Mouse (Mus musculus) spleen, adult 2 months (tissue): Measurements from ENCODE around the gene Gm17490. TPM values are rescaled to one million over a fixed set of nuclear protein-coding genes. Genes with fewer than 3 reads are reported as not detected.

Experiments used
- DNase-seq, 2 experiments: peaks; one replicate each; pipeline versions ENCODE4 v3.0.0 to v3.0.0-alpha.2; 2012 to 2021; ENCODE audit warnings: low spot score in 2 of 2, low read depth in 1 of 2
- H3K27ac ChIP-seq: fragments of 200-500 bp; 2 replicates; pipeline ENCODE4 v1.5.1; 2012; ENCODE audit warnings: low read length, inconsistent platforms; ENCODE audit not compliant: insufficient read depth
- H3K27me3 ChIP-seq: fragments of 200-500 bp; 2 replicates; pipeline ENCODE4 v1.6.1; 2012; ENCODE audit warnings: mild to moderate bottlenecking, moderate library complexity, low read length, inconsistent platforms; ENCODE audit not compliant: control insufficient read depth, insufficient read depth
- H3K36me3 ChIP-seq: fragments of 200-500 bp; 2 replicates; pipeline ENCODE4 v1.6.1; 2012; ENCODE audit warnings: mild to moderate bottlenecking, low read length, inconsistent platforms; ENCODE audit not compliant: control insufficient read depth, insufficient read depth
- H3K4me1 ChIP-seq: fragments of 200-500 bp; 2 replicates; pipeline ENCODE4 v1.6.1; 2011; ENCODE audit warnings: inconsistent platforms; ENCODE audit not compliant: control insufficient read depth, insufficient read depth, insufficient read length
- H3K4me3 ChIP-seq: fragments of 200-500 bp; 2 replicates; pipeline ENCODE4 v1.5.1; 2011; ENCODE audit warnings: mild to moderate bottlenecking, inconsistent platforms; ENCODE audit not compliant: insufficient read depth, insufficient read length; ENCODE audit errors: extremely low read depth
- CTCF ChIP-seq: fragments of 200-500 bp; IDR thresholded peaks from 2 replicates; pipeline ENCODE4 v1.5.1; 2011; ENCODE audit warnings: mild to moderate bottlenecking, inconsistent platforms; ENCODE audit not compliant: insufficient read depth, insufficient read length, insufficient replicate concordance; ENCODE audit errors: extremely low read depth
- POLR2A ChIP-seq: fragments of 200-500 bp; IDR thresholded peaks from 2 replicates; pipeline ENCODE4 v1.6.1; 2011; ENCODE audit warnings: low read depth, low read length, inconsistent platforms
- WGBS: fragments of 180-500 bp; shearing (Covaris S2); methylation state at CpG from one replicate; pipeline ENCODE4 v1.1.7; 2018; 5-methylcytosine and 5-hydroxymethylcytosine counted together
- polyA plus RNA-seq: library from polyadenylated mRNA; depleted of rRNA; stranded (reverse); fragments of >200 nt; gene quantifications from 2 replicates; pipeline ENCODE4 v1.2.3, GENCODE M21; 2012; rRNA removed

Gm17490 gene
- polyA plus RNA-seq, 1 experiment: not detected

DNA sequence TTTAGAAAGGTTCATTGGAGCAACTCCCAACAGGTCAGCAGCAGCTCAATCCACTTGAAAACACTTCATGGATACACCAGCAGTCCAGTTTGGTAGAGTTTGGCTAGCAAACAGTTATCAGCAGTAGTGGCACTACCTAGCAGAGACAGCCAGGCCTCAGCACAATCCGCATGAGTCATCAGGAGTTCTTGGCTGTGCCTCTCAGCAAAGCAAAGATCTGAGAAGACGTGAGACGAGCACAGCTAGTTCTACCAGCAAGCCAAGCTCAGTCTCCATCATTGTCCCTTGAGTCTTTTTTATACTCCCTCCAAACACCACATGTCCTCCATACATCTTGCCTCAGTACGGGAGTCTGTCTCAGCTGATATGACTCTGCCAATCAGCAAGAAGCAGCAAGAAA is 46.7 kb downstream of the Gm17490 start:
- Histone ChIP-seq H3K27ac (no peak overlapping the region), H3K4me1 (no peaks in the 10 kb centered on the region), H3K36me3 (peaks cover 4% of the 10 kb centered on the region; the same call in 1 of the 2 replicates), H3K4me3 (no peak overlapping the region), H3K27me3 (no peaks in the 10 kb centered on the region)
- DNase-seq: no peak
- WGBS: 94% methylated on average over 4 of the region's 4 CpGs
- no peak for TF ChIP-seq CTCF

DNA sequence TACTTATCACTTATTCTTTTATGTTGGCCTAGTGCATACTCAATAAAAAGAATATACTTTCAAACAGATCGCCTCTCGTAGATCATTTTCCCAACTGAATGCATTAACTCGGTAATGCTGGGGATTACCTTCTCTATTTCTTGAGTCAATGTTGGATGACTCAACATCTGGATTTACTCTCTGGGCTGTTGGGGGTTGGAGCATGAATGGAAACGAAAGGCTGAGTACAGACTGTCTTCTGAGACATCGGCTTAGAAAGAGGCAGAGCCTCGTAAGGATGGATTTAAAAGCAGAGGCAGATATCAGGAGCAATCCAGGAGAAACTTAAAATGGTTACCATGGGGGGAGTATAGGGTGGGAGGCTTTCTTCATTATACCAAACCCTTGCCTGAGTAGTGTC is 47.9 kb downstream of the Gm17490 start:
- TF ChIP-seq CTCF: no peak
- no peak for TF ChIP-seq POLR2A
- no peaks in the 10 kb centered on the region for H3K4me1 ChIP-seq
- H3K4me3 ChIP-seq: no peak overlapping the region
- no peak overlapping the region for H3K27ac ChIP-seq
- 91% methylated on average over 6 of the region's 6 CpGs for WGBS
- H3K36me3 ChIP-seq: no peaks in the 10 kb centered on the region
- no peak for DNase-seq
- H3K27me3 ChIP-seq: no peaks in the 10 kb centered on the region

Other genes with a start within 250 kb of the Gm17490 start
- 20.6 and 22.0 TPM in 2 replicates for gene Pfkfb3, start 72.2 kb downstream of the Gm17490 start, polyA plus RNA-seq
- 37.7 and 38.9 TPM in 2 replicates for gene Rbm17, start 22.1 kb downstream of the Gm17490 start, polyA plus RNA-seq
- 1.6 and 2.0 TPM in 2 replicates for gene Il2ra, start 16.5 kb upstream of the Gm17490 start, polyA plus RNA-seq
- 33.2 and 57.8 TPM in 2 replicates for gene Il15ra, start 79.0 kb upstream of the Gm17490 start, polyA plus RNA-seq
- gene Fbh1, start 151.3 kb upstream of the Gm17490 start, polyA plus RNA-seq: 26.0 and 26.2 TPM in 2 replicates
- gene Ankrd16, start 151.6 kb upstream of the Gm17490 start, polyA plus RNA-seq: 55.5 and 57.0 TPM in 2 replicates